Mouse (Mus musculus): Measurements from ENCODE around the gene Arsg. TPM values are rescaled to one million over a fixed set of nuclear protein-coding genes. Genes with fewer than 3 reads are reported as not detected.

The Arsg gene
- total and polyA plus RNA-seq, 3 experiments, result 0.79 to 3.3 (median 1.4) TPM

- peaks cover 25 to 85% of the 10 kb centered on the region in 2 experiments for H3K36me3 ChIP-seq (replicated peaks in 1 of 2; ENCODE audit: control insufficient read depth in 1 of 2, insufficient read depth in 1 of 2, low read length in 1 of 2)
- H3K9me3 ChIP-seq (replicated peaks; ENCODE audit: low read length), result no peaks in the 10 kb centered on the region
- H3K4me1 ChIP-seq (ENCODE audit: control insufficient read depth in 1 of 2, insufficient read depth in 2 of 2), result peaks cover 2 to 11% of the 10 kb centered on the region in 2 experiments; a peak in 1 of 4 replicates
- H3K4me2 ChIP-seq (ENCODE audit: insufficient read depth, low read depth, poor library complexity, severe bottlenecking), result no peak overlapping the region
- H3K27ac ChIP-seq (ENCODE audit: insufficient read depth, low read depth), result no peak overlapping the region
- no peak overlapping the region for H3K4me3 ChIP-seq (replicated peaks in 1 of 3; ENCODE audit: low read depth in 2 of 3, low read length in 2 of 3, poor library complexity in 1 of 3)
- dilution Hi-C loops (cut with MboI; ENCODE audit: extremely low pct_ligation_motif_present, extremely low pct_unique_long_range_greater_than_20kb, low sequenced_read_pairs) (no loop called here), in situ Hi-C loops (cut with MboI; ENCODE audit: low pct_ligation_motif_present, low pct_unique_long_range_greater_than_20kb, low sequenced_read_pairs) (no loop called here)
- H3K27me3 ChIP-seq (replicated peaks), result no peaks in the 10 kb centered on the region
- DNase-seq (ENCODE audit: extremely low read depth), result no peak
- no peak for TF ChIP-seq MAX (IDR thresholded peaks at IDR 0.05; ENCODE audit: low read length)
- TF ChIP-seq KAT2A (IDR thresholded peaks at IDR 0.05; ENCODE audit: insufficient replicate concordance, low read length), result no peak
- TF ChIP-seq JUN (IDR thresholded peaks at IDR 0.05; ENCODE audit: insufficient read depth, low read depth, low read length), result no peak
- TF ChIP-seq POLR2A (IDR thresholded peaks at IDR 0.05; ENCODE audit: low read depth, low read length), result no peak
- TF ChIP-seq E2F4 (IDR thresholded peaks at IDR 0.05; ENCODE audit: insufficient replicate concordance, low read depth, low read length), result no peak
- TF ChIP-seq MAZ (IDR thresholded peaks at IDR 0.05; ENCODE audit: low read depth, low read length), result no peak
- TF ChIP-seq HCFC1 (IDR thresholded peaks at IDR 0.05; ENCODE audit: low read depth, low read length), result no peak
- no peak for TF ChIP-seq ZKSCAN1 (IDR thresholded peaks at IDR 0.05; ENCODE audit: borderline replicate concordance, low read depth, low read length)
- TF ChIP-seq ZNF384 (IDR thresholded peaks at IDR 0.05; ENCODE audit: low read depth, low read length), result no peak
- TF ChIP-seq CHD1 (IDR thresholded peaks at IDR 0.05; ENCODE audit: low read depth, low read length), result no peak
- no peak for TF ChIP-seq BHLHE40 (IDR thresholded peaks at IDR 0.05; ENCODE audit: low read depth, low read length)
- no peak for TF ChIP-seq RAD21 (IDR thresholded peaks at IDR 0.05; ENCODE audit: low read depth, low read length)
- TF ChIP-seq MYC (IDR thresholded peaks at IDR 0.05; ENCODE audit: low read depth, low read length), result no peak
- no peak for TF ChIP-seq UBTF (IDR thresholded peaks at IDR 0.05; ENCODE audit: low read depth, low read length)
- TF ChIP-seq PAX5 (IDR thresholded peaks at IDR 0.05; ENCODE audit: low read length), result no peak
- H3K79me2 ChIP-seq (replicated peaks; ENCODE audit: control insufficient read depth, extremely low read depth, insufficient read depth, poor library complexity, severe bottlenecking), result no peaks in the 10 kb centered on the region
- H3K9ac ChIP-seq (ENCODE audit: insufficient read depth, low read depth), result no peak overlapping the region
Observed at GRCm38 (mm10) chr11:109460586-109460985, 12.6 kb upstream of the Arsg start.

DNA sequence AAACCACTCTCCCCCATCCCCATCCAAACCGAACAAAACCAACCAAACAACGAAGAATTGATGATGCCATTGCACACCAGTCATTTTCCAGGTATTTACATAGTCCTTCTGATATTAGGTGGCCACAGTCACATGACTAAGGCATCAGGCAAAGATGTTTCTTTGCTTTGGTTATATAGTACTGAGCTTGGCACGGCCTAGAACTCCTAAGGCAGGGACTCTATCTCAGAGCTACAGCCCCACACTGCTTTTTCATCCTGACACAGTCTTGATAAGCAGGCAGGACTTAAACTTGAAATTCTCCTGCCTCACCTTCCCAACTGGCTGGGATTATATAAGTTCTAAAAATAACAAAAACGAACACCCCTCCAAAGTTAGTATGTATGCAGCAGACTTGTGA, 8.1 kb upstream of the Arsg start:
- DNase-seq (ENCODE audit: extremely low read depth), result no peak
- no peak overlapping the region for H3K9ac ChIP-seq (ENCODE audit: insufficient read depth, low read depth)
- H3K79me2 ChIP-seq (replicated peaks; ENCODE audit: control insufficient read depth, extremely low read depth, insufficient read depth, poor library complexity, severe bottlenecking), result no peaks in the 10 kb centered on the region
- TF ChIP-seq MEF2A (IDR thresholded peaks at IDR 0.05; ENCODE audit: borderline replicate concordance, low read depth, low read length) (no peak), TBP (conservative IDR thresholded peaks at IDR 0.05; ENCODE audit: low read depth, low read length) (no peak), JUN (IDR thresholded peaks at IDR 0.05; ENCODE audit: insufficient read depth, low read depth, low read length) (0 out of 2 replicates have a peak, but pooled peaks have one; percentile 2), USF1 (IDR thresholded peaks at IDR 0.05; ENCODE audit: low read depth, low read length) (peak; percentile 15; the same call in 1 of the 2 replicates), IRF4 (IDR thresholded peaks at IDR 0.05; ENCODE audit: low read depth, low read length) (peak; percentile 42; the same call in 1 of the 2 replicates), POLR2AphosphoS2 (IDR thresholded peaks at IDR 0.05; ENCODE audit: low read depth, low read length) (0 out of 2 replicates have a peak, but pooled peaks have one; percentile 29), RAD21 (IDR thresholded peaks at IDR 0.05; ENCODE audit: low read depth, low read length) (no peak)
- no peak overlapping the region for H3K4me2 ChIP-seq (ENCODE audit: insufficient read depth, low read depth, poor library complexity, severe bottlenecking)
- no peaks in the 10 kb centered on the region for H3K27me3 ChIP-seq (replicated peaks)
- dilution Hi-C loops (cut with MboI; ENCODE audit: extremely low pct_ligation_motif_present, extremely low pct_unique_long_range_greater_than_20kb, low sequenced_read_pairs) (no loop called here), in situ Hi-C loops (cut with MboI; ENCODE audit: low pct_ligation_motif_present, low pct_unique_long_range_greater_than_20kb, low sequenced_read_pairs) (no loop called here)
- no peak overlapping the region for H3K27ac ChIP-seq (ENCODE audit: insufficient read depth, low read depth)
- peaks cover 19 to 63% of the 10 kb centered on the region in 2 experiments for H3K36me3 ChIP-seq (replicated peaks in 1 of 2; ENCODE audit: control insufficient read depth in 1 of 2, insufficient read depth in 1 of 2, low read length in 1 of 2)
- peaks cover 7 to 38% of the 10 kb centered on the region in 2 experiments; a peak in 3 of 4 replicates for H3K4me1 ChIP-seq (ENCODE audit: control insufficient read depth in 1 of 2, insufficient read depth in 2 of 2)
- H3K4me3 ChIP-seq (replicated peaks in 1 of 3; ENCODE audit: low read depth in 2 of 3, low read length in 2 of 3, poor library complexity in 1 of 3), result no peak overlapping the region
- no peaks in the 10 kb centered on the region for H3K9me3 ChIP-seq (replicated peaks; ENCODE audit: low read length)

All from CH12.LX (cell line).